Mouse (Mus musculus) left cerebral cortex, adult 2 months (tissue): ENCODE results near the gene Gk. TPM values are rescaled to one million over a fixed set of nuclear protein-coding genes. Genes with fewer than 3 reads are reported as not detected.
A peak's percentile ranks its signal among the peaks of the same experiment; 100 is the strongest.

Experiments
- DNase-seq, 2 experiments: peaks; one replicate each; pipeline ENCODE4 v3.0.0; 2021 to 2022; ENCODE audit warnings: low spot score in 2 of 2, mixed read lengths in 1 of 2; ENCODE audit errors: extremely low spot score in 1 of 2
- H3K27ac ChIP-seq: fragments of 200-600 bp; 2 replicates; pipeline ENCODE4 v1.8.1; 2022
- H3K4me3 ChIP-seq: fragments of 200-600 bp; 2 replicates; pipeline ENCODE4 v1.8.1; 2022
- CTCF ChIP-seq: fragments of 200-600 bp; IDR thresholded peaks from 2 replicates; pipeline ENCODE4 v1.8.1; 2022; ENCODE audit warnings: antibody characterized with exemption, mild to moderate bottlenecking, moderate library complexity
- intact Hi-C: fragments of 180-260 bp; cut with DNase I; formaldehyde crosslinking; loops from one replicate; pipeline ENCODE4 v1.15.1; 2025
- long read RNA-seq, 2 experiments: library from polyadenylated mRNA; stranded (forward); transcript quantifications; one replicate each; pipeline ENCODE4 v2.0.0; 2021; ENCODE audit warnings: borderline mapping rate in 2 of 2
- total RNA-seq, 2 experiments: library from RNA; stranded (reverse); gene quantifications; 2 replicates each; pipeline ENCODE4 v1.2.3; 2021

The Gk gene
- 10 to 100 TPM; 20.3 to 23.3 TPM for total RNA-seq
- long read RNA-seq, experiment 1, full-length matches to known transcripts, result 14 of 20 reads
- long read RNA-seq, experiment 1, partial matches to known transcripts, result 1 of 20 reads
- long read RNA-seq, experiment 1, other reads (novel, unspliced or antisense), result 5 of 20 reads
- long read RNA-seq, experiment 2, full-length matches to known transcripts, result 14 of 19 reads
- long read RNA-seq, experiment 2, partial matches to known transcripts, result 0 of 19 reads
- long read RNA-seq, experiment 2, other reads (novel, unspliced or antisense), result 5 of 19 reads

DNA sequence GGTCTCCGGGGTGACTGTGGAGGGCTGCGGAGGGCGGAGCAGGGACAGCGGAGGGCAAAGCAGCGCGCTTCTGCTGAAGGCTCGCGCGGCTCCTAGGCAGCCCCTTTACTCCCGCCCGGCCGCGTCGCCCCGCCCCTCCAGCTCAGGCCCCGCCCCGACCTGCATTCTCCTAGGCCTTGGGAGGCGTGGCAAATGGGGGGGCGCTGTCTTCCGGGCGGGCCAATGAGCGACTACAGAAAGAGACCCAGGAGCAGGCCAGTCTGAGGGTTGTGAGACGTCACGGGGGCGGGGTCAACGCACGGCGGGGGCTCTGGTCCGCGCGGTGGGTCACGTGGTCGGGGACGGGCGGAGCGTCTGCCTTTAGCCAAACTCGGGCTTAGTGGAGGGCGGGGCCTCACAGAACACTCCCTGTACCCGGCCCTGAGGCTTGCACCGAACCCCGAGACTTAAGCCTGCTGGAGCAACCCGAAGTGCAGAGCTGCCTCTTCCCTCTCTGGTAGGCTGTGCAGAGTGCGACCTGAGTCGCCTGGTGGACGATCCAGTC is at the start of gene Gk:
TSS of gene Gk (minus strand) at position 276 of the 544 bp plus-strand sequence.
- peak; percentile 93 to 95 for DNase-seq
- intact Hi-C loops, result loop anchor here (5.0 to 10.0 kb wide), 2 partner anchors 58 to 101 kb away; no protein-coding TSS in a partner anchor
- peak within 1 kb of the TSS; percentile 55 for H3K4me3 ChIP-seq
- H3K27ac ChIP-seq, result peak within 1 kb of the TSS; percentile 90
- no peak for TF ChIP-seq CTCF

DNA sequence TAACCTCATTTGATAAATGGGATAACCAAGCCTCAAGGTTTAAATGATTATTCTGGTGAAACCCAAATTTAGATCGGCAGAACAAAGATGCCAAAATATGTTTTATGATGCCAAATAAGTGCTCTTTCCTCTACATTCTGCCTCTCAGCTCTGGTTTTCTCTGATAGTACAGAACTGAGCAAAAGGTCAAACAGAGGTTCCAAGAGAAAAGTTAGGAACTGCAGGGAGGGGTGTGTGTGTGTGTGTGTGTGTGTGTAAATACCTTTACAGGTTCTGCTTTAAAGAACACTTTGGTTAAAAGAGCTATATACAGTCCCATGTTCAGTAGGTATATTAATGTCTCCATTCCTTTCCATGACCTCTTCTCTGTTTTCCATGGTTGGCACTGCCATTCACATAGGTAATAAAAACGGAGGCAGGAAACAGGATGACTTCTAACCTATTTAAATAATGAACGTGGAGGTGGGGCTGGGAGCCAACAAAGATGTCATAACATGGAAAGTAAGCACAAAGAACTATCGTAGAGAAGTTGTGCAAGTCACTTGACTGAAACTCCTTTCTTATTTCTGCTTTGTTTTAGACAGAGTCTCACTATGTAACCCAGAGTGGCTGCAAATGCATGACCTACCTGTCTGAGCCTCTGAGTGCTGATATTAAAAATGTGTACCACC is 28.2 kb upstream of the Gk start:
- no peak for TF ChIP-seq CTCF
- DNase-seq, result no peak
- H3K27ac ChIP-seq, result no peak overlapping the region
- intact Hi-C loops, result no loop called here
- no peak overlapping the region for H3K4me3 ChIP-seq

DNA sequence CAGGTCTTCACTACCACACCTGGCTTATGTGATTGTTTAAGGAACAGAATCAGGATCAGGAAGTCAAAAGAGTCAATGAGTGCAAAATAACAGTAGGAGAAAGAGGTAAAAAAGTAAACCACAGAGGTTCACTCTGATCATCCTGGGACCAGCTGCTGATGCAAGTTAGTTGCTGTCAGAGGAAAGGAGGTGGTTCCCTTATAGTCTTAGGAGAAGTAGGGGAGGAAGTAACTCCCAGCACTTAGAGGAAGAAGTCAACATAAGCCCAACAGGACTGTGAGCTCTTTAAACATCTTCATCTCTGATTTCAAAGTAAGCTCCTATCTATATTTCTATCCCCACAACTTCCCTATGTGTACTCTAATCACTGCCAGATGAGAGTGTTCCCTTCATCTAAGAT is 26.4 kb upstream of the Gk start:
- no peak overlapping the region for H3K4me3 ChIP-seq
- intact Hi-C loops, result no loop called here
- DNase-seq, result no peak
- TF ChIP-seq CTCF, result no peak
- H3K27ac ChIP-seq, result no peak overlapping the region

DNA sequence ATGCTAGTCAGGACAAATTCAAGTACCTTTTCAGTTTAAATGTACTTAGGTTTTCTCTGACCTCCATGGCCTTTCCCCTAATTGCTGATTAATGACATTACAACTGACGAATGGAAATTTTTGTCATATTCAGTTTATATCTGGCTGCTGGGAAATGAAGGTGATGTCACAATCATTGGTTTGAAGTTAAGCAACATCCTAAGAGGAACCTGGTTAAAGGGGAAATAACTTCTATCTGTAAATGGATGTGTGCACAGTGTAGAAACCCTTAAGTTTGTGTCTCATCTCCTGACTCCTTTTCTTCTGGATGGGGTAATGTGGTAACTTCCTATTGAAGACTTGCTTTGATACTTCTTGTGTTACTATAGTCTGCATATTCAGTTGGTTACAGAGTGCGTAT is 20.8 kb upstream of the Gk start:
- no peak for DNase-seq
- Histone ChIP-seq H3K27ac (no peak overlapping the region), H3K4me3 (no peak overlapping the region)
- TF ChIP-seq CTCF, result no peak
- intact Hi-C loops, result no loop called here

DNA sequence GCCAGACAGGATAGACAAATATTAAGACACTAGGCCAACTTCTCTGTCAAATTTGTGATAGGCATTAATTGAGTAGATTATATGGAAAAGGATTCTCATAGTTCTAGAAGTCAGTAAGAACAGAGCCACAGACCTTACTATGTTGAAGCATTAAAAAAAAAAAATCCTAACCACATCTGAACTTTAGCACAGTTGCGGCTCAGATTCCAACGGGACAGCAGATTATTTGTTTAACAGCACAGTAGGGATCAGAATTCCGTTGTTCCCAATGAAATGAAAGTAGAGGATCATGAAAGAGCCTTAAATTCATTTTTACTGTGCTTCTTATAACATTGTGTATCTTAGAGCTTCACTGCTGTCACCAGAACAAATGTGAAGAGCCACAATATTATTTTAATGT is 1.7 kb upstream of the Gk start:
- TF ChIP-seq CTCF, result no peak
- Histone ChIP-seq H3K4me3 (no peak overlapping the region), H3K27ac (no peak overlapping the region)
- intact Hi-C loops, result loop anchor here (5.0 to 10.0 kb wide), 2 partner anchors 56 to 99 kb away; no protein-coding TSS in a partner anchor
- no peak for DNase-seq

DNA sequence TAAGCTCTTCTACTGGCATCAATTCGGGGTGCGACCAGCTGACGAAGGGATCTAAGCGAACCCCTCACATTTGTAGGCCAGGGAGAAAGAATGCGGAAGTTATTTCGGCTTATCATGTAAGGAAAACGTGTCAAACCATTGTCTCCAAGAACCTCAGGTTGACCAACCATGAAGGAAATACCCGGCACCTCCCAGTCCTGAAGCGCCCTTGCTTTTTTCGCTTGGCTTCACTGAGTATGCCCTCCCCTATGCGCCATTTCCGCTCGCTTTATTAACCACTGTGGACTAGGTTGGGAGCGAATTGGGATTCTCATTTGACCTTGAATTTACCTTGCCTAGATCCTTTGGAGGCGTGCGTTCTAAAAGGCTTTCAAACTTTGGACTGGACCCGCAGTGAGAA is 522 bp upstream of the Gk start:
- TF ChIP-seq CTCF, result no peak
- Histone ChIP-seq H3K4me3 (peak overlapping the region; percentile 55), H3K27ac (peak overlapping the region; percentile 90)
- no peak for DNase-seq
- intact Hi-C loops, result loop anchor here (5.0 to 10.0 kb wide), 2 partner anchors 58 to 100 kb away; no protein-coding TSS in a partner anchor

DNA sequence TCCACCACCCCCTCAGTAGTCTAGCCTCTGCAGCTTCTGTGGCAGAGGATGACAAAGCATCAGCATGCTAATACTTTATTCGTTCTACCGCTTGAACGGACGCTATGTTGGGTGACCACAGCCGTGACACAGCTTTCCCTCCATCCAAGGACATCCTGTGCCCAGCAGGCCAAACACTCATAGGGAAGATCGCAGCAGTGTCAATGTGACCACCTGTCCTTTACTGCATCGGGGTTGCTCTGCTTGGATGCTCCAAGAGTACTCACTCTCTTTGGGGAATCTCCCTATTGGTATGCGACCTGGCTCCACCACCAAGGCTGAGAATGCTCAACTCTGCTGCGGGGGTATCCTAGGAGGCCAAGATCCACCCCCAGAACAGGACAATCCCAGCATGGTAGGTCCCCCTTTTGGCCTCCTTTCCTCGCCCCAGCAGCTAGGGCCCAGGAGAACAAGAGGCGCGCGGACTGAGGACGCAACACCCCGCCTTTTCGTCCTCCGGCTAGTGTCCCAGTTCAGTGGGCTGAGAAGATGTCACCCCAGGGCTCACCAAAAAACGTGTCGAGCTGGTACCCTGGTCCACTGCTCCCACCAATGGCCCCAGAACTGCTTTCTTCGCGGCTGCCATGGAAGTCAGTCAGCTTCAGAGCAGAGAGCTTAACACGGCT is 608 bp downstream of the Gk start:
- no peak for DNase-seq
- TF ChIP-seq CTCF, result no peak
- intact Hi-C loops, result loop anchor here (5.0 to 10.0 kb wide), 2 partner anchors 59 to 101 kb away; no protein-coding TSS in a partner anchor
- Histone ChIP-seq H3K27ac (peak overlapping the region; percentile 66), H3K4me3 (peak overlapping the region; percentile 55)

DNA sequence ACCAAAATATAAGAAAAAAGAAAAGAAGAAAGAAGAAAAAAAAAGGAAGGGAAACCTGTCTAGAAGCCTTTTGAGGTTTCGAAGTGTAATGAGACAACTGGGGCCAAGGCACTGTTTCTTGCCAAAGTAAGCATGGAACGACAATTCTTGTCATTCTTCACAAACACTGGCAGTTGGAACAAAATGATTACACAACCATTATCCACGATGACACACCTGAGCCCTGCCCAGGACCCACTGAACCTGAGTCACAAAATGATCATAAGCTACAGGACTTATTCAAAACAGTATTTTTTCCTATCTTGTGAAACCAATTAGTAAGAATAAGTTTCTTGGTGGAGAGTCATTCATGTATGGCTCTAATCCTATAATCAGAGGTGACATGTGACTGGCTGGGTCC is 5.3 kb downstream of the Gk start:
- intact Hi-C loops, result loop anchor here (10.0 kb wide), 1 partner anchor 63 kb away; no protein-coding TSS in a partner anchor
- no peak overlapping the region for H3K27ac ChIP-seq
- DNase-seq, result no peak
- TF ChIP-seq CTCF, result no peak
- H3K4me3 ChIP-seq, result no peak overlapping the region

DNA sequence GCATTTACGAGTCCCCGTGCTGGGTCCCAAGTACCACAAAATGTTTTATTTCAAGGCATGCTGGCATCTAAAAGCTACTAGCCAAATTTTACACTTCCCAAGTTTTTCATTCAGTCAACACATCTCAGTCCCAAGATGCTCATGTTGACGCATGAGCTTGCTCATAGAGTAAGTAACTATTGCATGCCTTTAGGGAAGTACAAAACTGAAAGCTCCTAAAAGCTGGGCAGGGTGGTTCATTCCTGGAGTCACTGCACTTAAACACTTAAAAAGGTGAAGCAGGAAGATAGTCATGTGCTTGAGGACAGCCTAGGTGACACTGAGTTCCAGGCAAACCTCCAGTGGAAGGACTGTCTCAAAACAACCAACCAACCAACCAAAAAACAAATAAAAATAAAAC is 5.9 kb downstream of the Gk start:
- no peak overlapping the region for H3K4me3 ChIP-seq
- no peak overlapping the region for H3K27ac ChIP-seq
- no peak for TF ChIP-seq CTCF
- intact Hi-C loops, result loop anchor here (10.0 kb wide), 1 partner anchor 64 kb away; no protein-coding TSS in a partner anchor
- no peak for DNase-seq

DNA sequence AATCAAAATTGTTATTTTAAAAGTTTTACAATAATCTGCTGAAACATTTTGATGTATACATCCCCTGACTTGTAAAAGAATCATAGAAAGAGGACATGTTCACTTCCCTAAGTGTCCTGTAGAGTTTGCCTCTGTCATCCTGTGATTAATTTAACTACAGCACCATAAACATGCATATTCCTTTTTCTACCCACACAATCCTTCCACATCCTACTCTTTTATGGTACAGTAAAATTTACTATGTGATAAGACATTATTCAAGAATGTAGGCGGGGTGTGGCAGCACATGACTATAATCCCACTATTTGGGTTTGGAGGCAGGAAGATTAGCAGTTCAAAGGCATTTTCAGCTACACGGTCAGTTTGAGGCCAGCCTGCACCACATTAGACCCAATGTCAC is 8.0 kb downstream of the Gk start:
- DNase-seq, result no peak
- TF ChIP-seq CTCF, result no peak
- Histone ChIP-seq H3K4me3 (no peak overlapping the region), H3K27ac (no peak overlapping the region)
- intact Hi-C loops, result no loop called here

DNA sequence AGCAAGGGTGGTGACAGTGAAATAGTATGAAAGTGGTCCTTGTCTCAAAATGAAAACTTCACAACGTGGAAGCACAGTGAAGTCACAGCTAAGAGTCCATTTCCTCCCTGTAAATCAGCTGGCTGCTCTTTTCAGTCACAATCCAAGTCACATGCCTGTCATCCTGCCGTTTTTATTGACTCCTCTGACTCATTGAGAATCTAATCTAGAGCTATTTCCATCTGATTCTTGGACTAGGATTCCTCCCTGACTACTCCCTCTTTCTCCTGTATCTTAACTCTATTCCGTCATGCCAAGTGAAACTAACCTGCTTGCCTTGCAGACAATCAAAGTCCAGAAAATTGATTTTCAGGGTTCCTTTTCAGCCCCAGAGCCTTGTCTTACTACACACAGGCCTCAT is 20.6 kb downstream of the Gk start:
- no peak for DNase-seq
- intact Hi-C loops, result no loop called here
- Histone ChIP-seq H3K27ac (no peak overlapping the region), H3K4me3 (no peak overlapping the region)
- TF ChIP-seq CTCF, result no peak

DNA sequence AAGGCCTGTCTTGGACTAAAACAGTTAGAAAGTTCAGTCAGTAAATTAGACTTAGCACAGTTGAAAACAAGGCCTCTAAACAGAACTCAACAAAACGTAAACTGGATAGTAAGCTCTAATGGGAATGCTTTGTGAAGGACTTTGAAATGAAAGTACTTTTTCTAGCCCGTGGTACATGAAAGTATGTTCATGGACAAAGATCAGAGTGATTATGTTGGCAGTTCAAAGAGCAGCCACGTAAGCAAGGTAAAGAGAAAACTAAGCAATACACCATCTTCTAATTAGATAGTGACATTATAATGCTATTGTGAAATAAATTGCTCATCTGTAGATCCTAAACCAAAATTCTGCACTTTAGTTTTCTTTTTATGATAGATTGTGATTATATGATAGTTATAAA is 32.8 kb downstream of the Gk start:
- intact Hi-C loops, result no loop called here
- H3K27ac ChIP-seq, result no peak overlapping the region
- no peak for DNase-seq
- H3K4me3 ChIP-seq, result no peak overlapping the region
- no peak for TF ChIP-seq CTCF
